Mouse (Mus musculus) midbrain, embryonic 13.5 days (tissue): ENCODE measurements around the gene Egfl6. TPM values are rescaled to one million over a fixed set of nuclear protein-coding genes. Genes with fewer than 3 reads are reported as not detected.

Experiments used
- ATAC-seq: fragments of 200-750 bp; cut with Nextera tagmentation; 2 replicates; pipeline ENCODE4 v1.8.0; 2017; ENCODE audit warnings: mild to moderate bottlenecking, moderate TSS enrichment, moderate library complexity
- H3K27ac ChIP-seq: fragments of 300-500 bp; sonication (generic); 2 replicates; pipeline ENCODE4 v1.5.1; 2015; ENCODE audit warnings: inconsistent platforms, mild to moderate bottlenecking, moderate library complexity
- H3K27me3 ChIP-seq: fragments of 300-500 bp; sonication (generic); 2 replicates; pipeline ENCODE4 v1.6.1; 2015; ENCODE audit warnings: mild to moderate bottlenecking, inconsistent platforms
- H3K36me3 ChIP-seq: fragments of 300-500 bp; sonication (generic); 2 replicates; pipeline ENCODE4 v1.6.1; 2015; ENCODE audit warnings: mild to moderate bottlenecking, inconsistent platforms
- H3K4me1 ChIP-seq: fragments of 300-500 bp; sonication (generic); replicated peaks from 2 replicates; pipeline ENCODE4 v1.6.1; 2015; ENCODE audit warnings: inconsistent platforms
- H3K4me2 ChIP-seq: fragments of 300-500 bp; sonication (generic); replicated peaks from 2 replicates; pipeline ENCODE4 v1.6.1; 2015; ENCODE audit warnings: moderate library complexity, mild to moderate bottlenecking, inconsistent platforms
- H3K4me3 ChIP-seq: fragments of 300-500 bp; sonication (generic); replicated peaks from 2 replicates; pipeline ENCODE4 v1.5.1; 2015; ENCODE audit warnings: mild to moderate bottlenecking, inconsistent platforms
- H3K9ac ChIP-seq: fragments of 300-500 bp; sonication (generic); replicated peaks from 2 replicates; pipeline ENCODE4 v1.6.1; 2015; ENCODE audit warnings: mild to moderate bottlenecking, inconsistent platforms
- H3K9me3 ChIP-seq: fragments of 300-500 bp; sonication (generic); 2 replicates; pipeline ENCODE4 v1.6.1; 2016; ENCODE audit warnings: mild to moderate bottlenecking, inconsistent platforms
- WGBS: fragments of 180-500 bp; shearing (Covaris S2); methylation state at CpG from one replicate; pipeline ENCODE4 v1.1.7; 2015; 5-methylcytosine and 5-hydroxymethylcytosine counted together
- polyA plus RNA-seq: library from polyadenylated mRNA; unstranded; fragments of >200 nt; fragmentation: Nextera tagmentation; extraction: Ambion mirVana; gene quantifications from 2 replicates; pipeline ENCODE4 v1.2.1, GENCODE M21; 2015

The Egfl6 gene
- 1.0 and 1.8 TPM in 2 replicates for polyA plus RNA-seq

- peaks cover 60% of the 10 kb centered on the region for H3K27me3 ChIP-seq
- peak within 1 kb of the TSS; percentile 75 for H3K4me2 ChIP-seq
- no peaks in the 10 kb centered on the region; the same call in 1 of the 2 replicates for H3K4me1 ChIP-seq
- H3K36me3 ChIP-seq: no peaks in the 10 kb centered on the region
- H3K9me3 ChIP-seq: no peaks in the 10 kb centered on the region
- peak; percentile 65 for ATAC-seq
- peak within 1 kb of the TSS; percentile 59 for H3K9ac ChIP-seq
- peak within 1 kb of the TSS; percentile 43 for H3K4me3 ChIP-seq
- H3K27ac ChIP-seq: no peak within 1 kb of the TSS
- 26% methylated on average over 39 of the region's 39 CpGs for WGBS
These were observed at the start of gene Egfl6 for GRCm38 (mm10) chrX:166584947-166585824. Egfl6 (minus strand) TSS chrX:166585720.

- WGBS: 68% methylated on average over 3 of the region's 3 CpGs
These were observed 41.5 kb upstream of the Egfl6 start for GRCm38 (mm10) chrX:166626866-166627570.

DNA sequence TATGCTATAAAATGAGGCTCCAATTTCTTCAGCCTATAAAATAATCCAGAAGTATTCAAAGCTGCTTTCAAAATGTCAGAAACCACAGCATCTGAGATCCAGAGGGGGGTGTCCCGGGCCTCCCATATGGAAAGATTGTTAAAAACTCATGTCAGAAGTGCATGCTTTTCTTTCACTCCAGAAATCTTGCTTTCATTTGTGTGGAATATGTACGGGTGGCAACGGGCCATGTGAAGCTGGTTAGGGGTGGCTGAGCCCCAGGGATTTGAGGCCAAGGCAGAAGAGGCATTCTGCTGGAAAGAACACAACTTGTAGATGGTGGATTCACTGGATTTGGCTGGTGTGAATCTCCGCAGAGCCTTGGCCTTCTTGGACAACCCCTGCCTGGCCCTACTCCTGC lies 40.7 kb upstream of the Egfl6 start:
- no peak overlapping the region for H3K4me3 ChIP-seq
- no peak overlapping the region for H3K27ac ChIP-seq
- H3K36me3 ChIP-seq: no peaks in the 10 kb centered on the region
- no peak overlapping the region for H3K4me2 ChIP-seq
- H3K27me3 ChIP-seq: peaks cover 35% of the 10 kb centered on the region; the same call in 1 of the 2 replicates
- no peak overlapping the region for H3K9ac ChIP-seq
- ATAC-seq: no peak
- H3K9me3 ChIP-seq: no peaks in the 10 kb centered on the region
- WGBS: 87% methylated on average over 4 of the region's 4 CpGs
- no peaks in the 10 kb centered on the region for H3K4me1 ChIP-seq

More at GRCm38 (mm10) chrX:166626866-166627570, 41.5 kb upstream of the Egfl6 start:
- Histone ChIP-seq H3K27ac (no peak overlapping the region), H3K4me2 (no peak overlapping the region), H3K36me3 (no peaks in the 10 kb centered on the region), H3K4me3 (no peak overlapping the region), H3K9ac (no peak overlapping the region), H3K9me3 (no peaks in the 10 kb centered on the region), H3K4me1 (no peaks in the 10 kb centered on the region), H3K27me3 (peaks cover 28% of the 10 kb centered on the region; the same call in 1 of the 2 replicates)
- no peak for ATAC-seq

DNA sequence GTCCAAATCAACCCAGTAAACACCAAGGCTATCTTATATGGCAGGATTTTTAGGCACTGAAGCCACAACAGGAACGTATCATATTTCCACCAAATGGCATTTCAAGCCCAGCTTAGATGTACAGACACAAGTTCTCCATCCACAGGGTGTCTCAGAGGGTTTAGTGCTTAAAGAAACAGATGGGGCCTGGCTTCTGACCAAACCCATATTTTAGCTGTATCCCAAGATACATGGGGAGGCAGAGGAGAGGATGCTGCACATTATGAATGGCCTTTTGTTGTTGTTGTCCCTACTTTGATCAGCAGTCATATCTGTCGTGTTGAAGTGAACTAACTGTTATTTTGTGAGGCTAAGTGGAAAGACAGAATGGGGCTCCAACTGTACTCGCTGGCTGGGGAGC lies 37.7 kb upstream of the Egfl6 start:
- no peak for ATAC-seq
- Histone ChIP-seq H3K9me3 (no peaks in the 10 kb centered on the region), H3K27me3 (peaks cover 52% of the 10 kb centered on the region; the same call in 1 of the 2 replicates), H3K36me3 (no peaks in the 10 kb centered on the region), H3K27ac (no peak overlapping the region), H3K4me3 (no peak overlapping the region), H3K4me1 (no peaks in the 10 kb centered on the region), H3K4me2 (no peak overlapping the region), H3K9ac (no peak overlapping the region)
- WGBS: 75% methylated on average over 3 of the region's 3 CpGs

DNA sequence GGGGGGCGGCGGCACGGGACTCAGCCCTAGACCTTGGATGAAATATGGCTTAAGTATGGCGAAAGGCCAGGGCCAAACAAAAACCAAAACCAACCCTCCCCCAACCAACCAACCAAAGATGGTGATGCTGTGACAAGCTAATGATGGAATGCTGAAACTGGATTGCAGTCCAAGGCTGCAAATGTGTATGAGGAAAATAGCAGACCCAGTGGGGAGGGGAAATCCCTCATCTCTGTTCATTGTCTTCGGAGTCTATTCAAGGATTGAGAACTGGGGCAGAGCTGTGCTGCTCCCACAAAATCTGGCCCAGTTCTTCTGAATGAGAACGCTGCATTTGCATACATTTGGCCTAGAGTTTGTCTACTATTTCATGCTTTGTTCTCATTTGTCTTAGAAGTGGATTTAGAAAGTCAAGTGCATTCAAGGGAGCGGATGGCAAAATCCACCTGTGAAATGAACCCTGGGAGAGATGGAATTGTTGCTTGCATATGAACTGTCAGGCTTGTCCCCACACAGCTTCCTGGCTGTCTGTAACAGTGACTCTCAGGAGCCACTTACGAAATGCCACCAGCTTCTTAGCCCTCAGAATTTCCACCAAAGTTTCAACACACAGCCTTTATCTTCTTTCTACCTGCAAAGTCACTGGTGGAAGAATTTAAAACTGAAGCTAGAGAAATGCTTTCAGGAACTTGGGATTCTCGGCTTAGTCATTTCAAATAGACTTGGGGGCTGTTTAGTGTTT lies 36.2 kb upstream of the Egfl6 start:
- no peak for ATAC-seq
- Histone ChIP-seq H3K27me3 (peaks cover 54% of the 10 kb centered on the region; the same call in 1 of the 2 replicates), H3K9ac (no peak overlapping the region), H3K4me3 (no peak overlapping the region), H3K27ac (no peak overlapping the region), H3K9me3 (no peaks in the 10 kb centered on the region), H3K4me1 (no peaks in the 10 kb centered on the region), H3K4me2 (no peak overlapping the region), H3K36me3 (no peaks in the 10 kb centered on the region)
- 58% methylated on average over 9 of the region's 9 CpGs for WGBS

DNA sequence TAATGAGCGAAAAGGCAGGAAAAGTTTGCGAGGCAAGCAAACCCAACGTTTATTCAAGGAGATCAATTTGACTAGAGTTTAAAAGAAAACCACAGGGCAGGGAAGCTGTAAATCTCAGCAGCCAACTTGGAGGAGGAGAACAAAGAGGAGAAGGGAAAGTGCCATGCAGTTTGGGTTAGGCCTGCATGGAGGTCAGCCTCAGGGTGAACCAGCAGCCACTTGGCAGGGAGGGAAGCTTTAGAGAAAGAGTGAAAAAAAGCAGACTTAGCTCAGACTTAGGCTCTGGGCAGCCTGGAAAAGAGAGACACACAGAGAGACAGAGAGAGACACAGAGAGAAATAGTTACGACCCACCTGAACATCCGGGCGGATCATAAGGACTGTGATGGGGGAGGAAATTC lies 35.4 kb upstream of the Egfl6 start:
- no peak for ATAC-seq

GRCm38 (mm10) chrX:166619084-166619483 lies 33.6 kb upstream of the Egfl6 start:
- WGBS: 76% methylated on average over 4 of the region's 4 CpGs

More for the DNA sequence above, 35.4 kb upstream of the Egfl6 start:
- Histone ChIP-seq H3K4me1 (no peaks in the 10 kb centered on the region), H3K36me3 (no peaks in the 10 kb centered on the region), H3K27me3 (peaks cover 49% of the 10 kb centered on the region; the same call in 1 of the 2 replicates), H3K4me2 (no peak overlapping the region), H3K9me3 (no peaks in the 10 kb centered on the region), H3K9ac (no peak overlapping the region), H3K4me3 (no peak overlapping the region), H3K27ac (no peak overlapping the region)
- WGBS: 79% methylated on average over 6 of the region's 6 CpGs

GRCm38 (mm10) chrX:166615191-166615590 lies 29.7 kb upstream of the Egfl6 start:
- no peak overlapping the region for H3K4me3 ChIP-seq
- ATAC-seq: no peak
- H3K27me3 ChIP-seq: peaks cover 47% of the 10 kb centered on the region; the same call in 1 of the 2 replicates
- no peak overlapping the region for H3K4me2 ChIP-seq
- no peaks in the 10 kb centered on the region for H3K4me1 ChIP-seq
- H3K9ac ChIP-seq: no peak overlapping the region
- no peaks in the 10 kb centered on the region for H3K9me3 ChIP-seq
- no peaks in the 10 kb centered on the region for H3K36me3 ChIP-seq
- 83% methylated on average over 7 of the region's 7 CpGs for WGBS
- H3K27ac ChIP-seq: no peak overlapping the region

More at GRCm38 (mm10) chrX:166619084-166619483, 33.6 kb upstream of the Egfl6 start:
- H3K4me3 ChIP-seq: no peak overlapping the region
- no peak overlapping the region for H3K9ac ChIP-seq
- no peak for ATAC-seq
- H3K4me1 ChIP-seq: no peaks in the 10 kb centered on the region
- no peak overlapping the region for H3K4me2 ChIP-seq
- no peaks in the 10 kb centered on the region for H3K9me3 ChIP-seq
- H3K27me3 ChIP-seq: peaks cover 55% of the 10 kb centered on the region; the same call in 1 of the 2 replicates
- H3K27ac ChIP-seq: no peak overlapping the region
- H3K36me3 ChIP-seq: no peaks in the 10 kb centered on the region

GRCm38 (mm10) chrX:166576111-166576510 lies 9.4 kb downstream of the Egfl6 start:
- 70% methylated on average over 1 of the region's 1 CpGs for WGBS
- H3K27me3 ChIP-seq: peaks cover 15% of the 10 kb centered on the region; the same call in 1 of the 2 replicates
- no peaks in the 10 kb centered on the region for H3K9me3 ChIP-seq
- no peak overlapping the region for H3K4me3 ChIP-seq
- H3K4me1 ChIP-seq: no peaks in the 10 kb centered on the region
- no peak overlapping the region for H3K9ac ChIP-seq
- no peak overlapping the region for H3K27ac ChIP-seq
- no peak for ATAC-seq
- no peaks in the 10 kb centered on the region for H3K36me3 ChIP-seq
- H3K4me2 ChIP-seq: no peak overlapping the region

DNA sequence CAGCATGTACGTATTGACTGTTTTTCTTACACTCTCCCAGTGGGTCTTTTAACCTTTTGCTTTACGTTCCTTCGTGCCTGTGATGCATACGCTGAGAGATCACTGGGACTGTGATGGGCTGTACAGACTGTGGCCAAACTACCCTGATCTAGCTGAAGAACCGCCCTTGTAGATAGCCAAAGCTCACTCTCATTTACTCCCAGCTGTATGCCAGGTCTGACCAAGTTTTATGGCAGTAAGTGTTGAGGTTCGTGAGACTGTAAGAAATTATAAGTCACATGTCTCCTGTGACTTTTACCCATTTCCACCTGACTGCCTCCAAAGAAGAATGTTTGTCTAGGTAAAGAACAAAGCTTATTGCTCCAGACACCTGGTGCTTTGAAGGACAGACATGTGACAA lies 19.5 kb downstream of the Egfl6 start:
- Histone ChIP-seq H3K4me2 (no peak overlapping the region), H3K27ac (no peak overlapping the region), H3K9ac (no peak overlapping the region), H3K4me1 (no peaks in the 10 kb centered on the region), H3K27me3 (no peaks in the 10 kb centered on the region; the same call in 1 of the 2 replicates), H3K4me3 (no peak overlapping the region), H3K36me3 (no peaks in the 10 kb centered on the region), H3K9me3 (no peaks in the 10 kb centered on the region)
- 93% methylated on average over 6 of the region's 6 CpGs for WGBS
- no peak for ATAC-seq

DNA sequence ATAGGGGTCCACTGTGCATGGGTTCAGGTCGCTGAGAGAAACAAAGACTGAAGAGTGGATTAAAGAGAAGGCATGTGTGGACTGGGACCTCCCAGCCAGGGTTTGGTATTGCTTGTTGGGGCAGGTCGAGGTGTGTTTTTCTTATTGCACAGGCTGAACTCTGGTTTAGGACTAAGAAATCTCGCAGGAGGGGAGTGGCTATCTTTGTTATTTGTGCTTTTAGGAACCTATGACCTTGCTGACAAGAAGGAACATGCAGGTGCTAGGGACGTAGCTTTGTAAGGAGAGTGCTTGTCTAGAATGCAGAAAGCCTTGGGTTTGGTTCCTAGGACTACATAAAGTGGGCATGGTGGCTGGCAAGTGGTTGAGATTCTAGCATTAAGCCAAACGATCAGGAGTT lies 20.1 kb downstream of the Egfl6 start:
- no peak overlapping the region for H3K9ac ChIP-seq
- 69% methylated on average over 5 of the region's 5 CpGs for WGBS
- no peak overlapping the region for H3K4me3 ChIP-seq
- H3K4me1 ChIP-seq: no peaks in the 10 kb centered on the region
- H3K27me3 ChIP-seq: no peaks in the 10 kb centered on the region; the same call in 1 of the 2 replicates
- H3K9me3 ChIP-seq: no peaks in the 10 kb centered on the region
- H3K4me2 ChIP-seq: no peak overlapping the region
- no peaks in the 10 kb centered on the region for H3K36me3 ChIP-seq
- no peak overlapping the region for H3K27ac ChIP-seq
- ATAC-seq: no peak
